Comparison of ENCODE assay signal across 8 mouse cellular contexts in genomic region chr13:73467421-73468237, GRCm38 (mm10). TPM values are rescaled to one million over a fixed set of nuclear protein-coding genes. Genes with fewer than 3 reads are reported as not detected.
DNase-seq lines count a peak whose midpoint lies in the region; ATAC-seq and TF ChIP-seq lines count a peak whose summit lies in the region.

No protein-coding gene starts in this region.

- WGBS in hindbrain, embryonic 11.5 days = under 1% methylated on average over 42 of the region's 53 CpGs
- WGBS in limb, embryonic 13.5 days = under 1% methylated on average over 45 of the region's 53 CpGs
- under 1% methylated on average over 53 of the region's 53 CpGs for WGBS in midbrain, embryonic 12.5 days

- H3K36me3 ChIP-seq in hindbrain, embryonic 11.5 days (ENCODE audit: control insufficient read depth, insufficient read depth, low read length) = no peaks in the 10 kb centered on the region
- peaks cover 10% of the 10 kb centered on the region; the same call in 1 of the 2 replicates for H3K36me3 ChIP-seq in limb, embryonic 13.5 days
- H3K36me3 ChIP-seq in midbrain, embryonic 12.5 days = 0 out of 2 replicates have a peak, but pooled peaks cover 3% of the 10 kb centered on the region

- ATAC-seq in cerebellum, adult (ENCODE audit: insufficient number of reproducible peaks, low FRiP score, low TSS enrichment) = no peak; the same call in 1 of the 2 replicates
- peak; percentile 88 for ATAC-seq in hindbrain, embryonic 11.5 days (ENCODE audit: low FRiP score)
- peak; percentile 86 for ATAC-seq in limb, embryonic 13.5 days (ENCODE audit: low FRiP score, low read depth)
- ATAC-seq in midbrain, embryonic 12.5 days (ENCODE audit: low FRiP score, low read depth) = peak; percentile 89

- H3K9me3 ChIP-seq in hindbrain, embryonic 11.5 days (ENCODE audit: control insufficient read depth, low read length) = no peaks in the 10 kb centered on the region
- H3K9me3 ChIP-seq in limb, embryonic 13.5 days = no peaks in the 10 kb centered on the region
- no peaks in the 10 kb centered on the region for H3K9me3 ChIP-seq in midbrain, embryonic 12.5 days

- peak overlapping the region; percentile 95 for H3K9ac ChIP-seq in hindbrain, embryonic 11.5 days (ENCODE audit: low read depth, low read length)
- H3K9ac ChIP-seq in limb, embryonic 13.5 days = peak overlapping the region; percentile 95
- peak overlapping the region; percentile 92 for H3K9ac ChIP-seq in midbrain, embryonic 12.5 days (replicated peaks)

- peak overlapping the region; percentile 75 for H3K27ac ChIP-seq in embryonic fibroblast, embryonic 13.5 days (ENCODE audit: insufficient read depth, low read length)
- peak overlapping the region; percentile 96 for H3K27ac ChIP-seq in hindbrain, embryonic 11.5 days (ENCODE audit: low read depth, low read length)
- H3K27ac ChIP-seq in limb, embryonic 13.5 days = peak overlapping the region; percentile 99
- H3K27ac ChIP-seq in midbrain, embryonic 12.5 days (replicated peaks) = peak overlapping the region; percentile 96

- TF ChIP-seq POLR2A in embryonic fibroblast, embryonic 13.5 days (IDR thresholded peaks at IDR 0.05; ENCODE audit: low read depth, low read length) = no peak

- H3K4me2 ChIP-seq in hindbrain, embryonic 11.5 days (replicated peaks; ENCODE audit: low read depth, low read length) = peak overlapping the region; percentile 92
- H3K4me2 ChIP-seq in limb, embryonic 13.5 days (replicated peaks) = peak overlapping the region; percentile 91
- H3K4me2 ChIP-seq in midbrain, embryonic 12.5 days (replicated peaks) = peak overlapping the region; percentile 92

- no peak for TF ChIP-seq CTCF in embryonic fibroblast, embryonic 13.5 days (IDR thresholded peaks at IDR 0.05; ENCODE audit: borderline replicate concordance, insufficient read depth, low read length)

- no peaks in the 10 kb centered on the region for H3K27me3 ChIP-seq in hindbrain, embryonic 11.5 days (ENCODE audit: control insufficient read depth, insufficient read depth, low read length)
- H3K27me3 ChIP-seq in limb, embryonic 13.5 days = no peaks in the 10 kb centered on the region
- no peaks in the 10 kb centered on the region for H3K27me3 ChIP-seq in midbrain, embryonic 12.5 days

- DNase-seq in cerebellum, adult 11-12 months = peak; percentile 72
- DNase-seq in ZHBTc4 (ENCODE audit: low read depth, low spot score) = peak; percentile 80
- DNase-seq in hindbrain, embryonic 11.5 days (ENCODE audit: low spot score) = no peak
- peak; percentile 32 for DNase-seq in testis, postnatal 14 days (ENCODE audit: low spot score)

- 0 out of 2 replicates have a peak, but pooled peaks cover 2% of the 10 kb centered on the region for H3K4me1 ChIP-seq in embryonic fibroblast, embryonic 13.5 days (ENCODE audit: control insufficient read depth, insufficient read depth, low read length)
- H3K4me1 ChIP-seq in hindbrain, embryonic 11.5 days (replicated peaks; ENCODE audit: control insufficient read depth, insufficient read depth, low read length) = peaks cover 9% of the 10 kb centered on the region
- H3K4me1 ChIP-seq in limb, embryonic 13.5 days = peaks cover 47% of the 10 kb centered on the region
- peaks cover 26% of the 10 kb centered on the region for H3K4me1 ChIP-seq in midbrain, embryonic 12.5 days

- peak overlapping the region; percentile 76 for H3K4me3 ChIP-seq in embryonic fibroblast, embryonic 13.5 days (ENCODE audit: insufficient read depth, low read length)
- peak overlapping the region; percentile 88 for H3K4me3 ChIP-seq in hindbrain, embryonic 11.5 days (ENCODE audit: low read depth, low read length)
- H3K4me3 ChIP-seq in limb, embryonic 13.5 days = peak overlapping the region; percentile 87
- H3K4me3 ChIP-seq in midbrain, embryonic 12.5 days = peak overlapping the region; percentile 72

RNA-seq across cellular contexts. Expression of gene Lpcat1, which starts 0.6 kb away (rescaled TPM):
- polyA plus RNA-seq in embryonic fibroblast, embryonic 13.5 days (2011; ENCODE audit: insufficient read length, low read depth, missing spikeins) = 20.1 and 21.5 TPM in 2 replicates
- 51.2 and 51.5 TPM in 2 replicates for polyA plus RNA-seq in hindbrain, embryonic 11.5 days (2014; fragmentation: Nextera tagmentation; extraction: Ambion mirVana)
- polyA plus RNA-seq in limb, embryonic 13.5 days (2015; fragmentation: Nextera tagmentation; extraction: Ambion mirVana) = 53.0 and 53.6 TPM in 2 replicates
- polyA plus RNA-seq in midbrain, embryonic 12.5 days (2016; fragmentation: Nextera tagmentation; extraction: Ambion mirVana) = 67.6 and 68.1 TPM in 2 replicates
